Mouse (Mus musculus) C2C12 (cell line): ENCODE measurements around the gene Slirp.

Experiments
- CTCF ChIP-seq: IDR thresholded peaks from one replicate; pipeline ENCODE4 v1.5.1; 2011; ENCODE audit not compliant: control insufficient read depth, insufficient read depth, insufficient read length
- MYOD1 ChIP-seq: IDR thresholded peaks from one replicate; pipeline ENCODE4 v1.6.1; 2011; ENCODE audit warnings: low read depth; ENCODE audit not compliant: control insufficient read depth, insufficient read length

DNA sequence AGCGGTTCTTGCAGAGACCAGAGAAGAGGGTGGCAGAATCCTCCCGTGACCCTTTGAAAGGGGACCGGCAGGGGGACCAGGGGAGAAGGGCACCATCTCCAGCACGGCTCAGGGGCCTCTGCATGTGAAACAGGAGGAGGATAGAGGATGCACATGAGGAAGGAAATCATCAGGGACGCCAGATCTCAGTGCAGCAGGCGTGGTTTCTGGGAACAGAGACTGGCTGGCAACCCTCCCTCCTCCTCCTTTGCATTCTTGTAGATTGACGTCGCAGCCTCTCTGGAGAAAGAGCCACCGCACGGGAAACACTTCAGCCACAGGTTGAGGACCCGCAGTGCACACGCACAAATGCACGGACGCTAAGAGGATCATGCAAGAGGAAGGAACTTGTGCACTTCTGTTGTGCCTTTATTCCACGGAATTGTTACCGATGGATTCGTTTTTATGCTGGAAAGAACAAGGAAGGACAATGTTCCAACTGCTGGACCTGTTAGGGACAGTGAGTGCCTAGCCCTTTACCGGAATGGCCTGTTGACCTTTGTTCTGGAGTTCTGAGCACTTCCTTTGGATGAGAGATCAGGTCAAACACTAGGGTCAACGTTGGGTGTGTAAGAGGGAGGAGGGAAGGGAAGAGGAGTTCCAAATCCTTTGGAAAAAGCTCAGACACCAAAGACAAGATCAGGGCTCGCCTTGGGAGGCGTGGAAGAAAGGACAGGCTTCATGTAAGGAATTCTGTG lies 35.7 kb upstream of the Slirp start:
- TF ChIP-seq CTCF (no peak), MYOD1 (no peak)
